In the genomic region with DNA sequence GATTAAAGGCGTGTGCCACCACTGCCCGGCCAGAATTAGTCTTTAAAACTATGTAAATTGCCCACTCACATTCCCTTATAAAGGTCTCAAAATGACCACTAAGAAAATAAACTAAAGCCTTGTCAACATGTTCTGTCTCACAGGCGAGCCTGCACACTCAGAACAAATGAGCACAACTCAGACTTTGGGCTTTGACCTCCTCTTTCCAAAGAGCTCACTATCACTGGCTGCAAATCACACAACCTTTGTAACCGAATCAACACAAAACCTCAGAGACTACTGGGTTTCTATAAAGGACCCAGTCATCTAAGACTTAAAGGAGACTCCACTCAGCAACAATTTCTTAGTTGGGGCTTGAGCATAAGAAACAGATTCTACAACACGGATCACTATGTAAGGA, we compare ENCODE assay signal across 8 mouse cellular contexts. TPM values are rescaled to one million over a fixed set of nuclear protein-coding genes. Genes with fewer than 3 reads are reported as not detected.
DNase-seq lines count a peak whose midpoint lies in the region; ATAC-seq and TF ChIP-seq lines count a peak whose summit lies in the region.

No protein-coding gene starts in this region.

- H3K4me1 ChIP-seq in erythroblast, embryonic 14.5 days (ENCODE audit: control insufficient read depth), result peaks cover 83% of the 10 kb centered on the region
- peaks cover 4% of the 10 kb centered on the region for H3K4me1 ChIP-seq in ES-Bruce4 (ENCODE audit: control insufficient read depth, insufficient read depth, low read length)
- peaks cover 35% of the 10 kb centered on the region for H3K4me1 ChIP-seq in hindbrain, embryonic 12.5 days
- peaks cover 41 to 55% of the 10 kb centered on the region in 2 experiments for H3K4me1 ChIP-seq in liver, embryonic 14.5 days (replicated peaks; ENCODE audit: control insufficient read depth in 2 of 2, insufficient read depth in 2 of 2, low read length in 1 of 2)

- no peak for TF ChIP-seq EP300 in ES-Bruce4 (IDR thresholded peaks at IDR 0.05; ENCODE audit: insufficient read depth, low read depth, low read length)
- TF ChIP-seq EP300 in liver, embryonic 14.5 days (IDR thresholded peaks at IDR 0.05; ENCODE audit: low read depth), result no peak

- ATAC-seq in erythroblast, adult 5-6 weeks (replicated peaks; ENCODE audit: low FRiP score, poor library complexity, severe bottlenecking), result no peak
- no peak for ATAC-seq in hindbrain, embryonic 12.5 days (ENCODE audit: low FRiP score)
- ATAC-seq in liver, embryonic 14.5 days (ENCODE audit: insufficient read depth), result no peak

- TF ChIP-seq POLR2A in ES-Bruce4 (IDR thresholded peaks at IDR 0.05; ENCODE audit: insufficient read depth, low read length), result no peak

- 85% methylated on average over 5 of the region's 5 CpGs for WGBS in hindbrain, embryonic 12.5 days
- WGBS in liver, embryonic 14.5 days (ENCODE audit: insufficient replicate concordance), result 40% methylated on average over 5 of the region's 5 CpGs

- TF ChIP-seq CTCF in ES-Bruce4 (IDR thresholded peaks at IDR 0.05; ENCODE audit: low read depth, low read length), result no peak
- no peak for TF ChIP-seq CTCF in liver, embryonic 14.5 days (IDR thresholded peaks at IDR 0.05; ENCODE audit: low read depth)

- H3K4me3 ChIP-seq in erythroblast, embryonic 14.5 days (replicated peaks), result peak overlapping the region; percentile 88
- H3K4me3 ChIP-seq in ES-Bruce4 (ENCODE audit: low read depth, low read length), result no peak overlapping the region
- H3K4me3 ChIP-seq in hindbrain, embryonic 12.5 days, result peak overlapping the region; percentile 74
- peak overlapping the region; percentile 90 to 91 for H3K4me3 ChIP-seq in liver, embryonic 14.5 days (ENCODE audit: insufficient read depth in 1 of 2, low read depth in 2 of 2, low read length in 2 of 2)

- no peaks in the 10 kb centered on the region for H3K27me3 ChIP-seq in erythroblast, embryonic 14.5 days (ENCODE audit: control insufficient read depth)
- no peaks in the 10 kb centered on the region for H3K27me3 ChIP-seq in ES-Bruce4 (ENCODE audit: control insufficient read depth, insufficient read depth, low read length, poor library complexity, severe bottlenecking)
- H3K27me3 ChIP-seq in hindbrain, embryonic 12.5 days, result no peaks in the 10 kb centered on the region
- H3K27me3 ChIP-seq in liver, embryonic 14.5 days (ENCODE audit: control insufficient read depth, insufficient read depth, low read length), result no peaks in the 10 kb centered on the region

- H3K36me3 ChIP-seq in erythroblast, embryonic 14.5 days (ENCODE audit: control insufficient read depth), result peaks cover 62% of the 10 kb centered on the region
- peaks cover 26% of the 10 kb centered on the region for H3K36me3 ChIP-seq in ES-Bruce4 (ENCODE audit: control insufficient read depth, insufficient read depth, low read length, poor library complexity, severe bottlenecking)
- H3K36me3 ChIP-seq in hindbrain, embryonic 12.5 days, result no peaks in the 10 kb centered on the region
- no peaks in the 10 kb centered on the region; the same call in none of the 2 replicates for H3K36me3 ChIP-seq in liver, embryonic 14.5 days (replicated peaks; ENCODE audit: control insufficient read depth, insufficient read depth, low read depth)

- no peak overlapping the region for H3K27ac ChIP-seq in ES-Bruce4 (ENCODE audit: insufficient read depth, low read length)
- H3K27ac ChIP-seq in hindbrain, embryonic 12.5 days, result no peak overlapping the region
- H3K27ac ChIP-seq in liver, embryonic 14.5 days, result peak overlapping the region; percentile 85

- H3K4me2 ChIP-seq in hindbrain, embryonic 12.5 days (replicated peaks), result peak overlapping the region; percentile 95
- H3K4me2 ChIP-seq in liver, embryonic 14.5 days (ENCODE audit: low read depth), result peak overlapping the region; percentile 99

- DNase-seq in liver, embryonic 14.5 days (ENCODE audit: low read depth in 3 of 3, low spot score in 3 of 3), result no peak
- no peak for DNase-seq in left cerebral cortex, adult 8-10 months (ENCODE audit: low spot score in 2 of 2)
- no peak for DNase-seq in c-Kit-positive CD71-positive TER-119-positive erythroid progenitor cells, embryonic 14.5 days (ENCODE audit: low spot score)
- no peak for DNase-seq in urinary bladder, postnatal 36 days (ENCODE audit: low spot score in 2 of 2)

- H3K9ac ChIP-seq in ES-Bruce4 (ENCODE audit: low read depth, poor library complexity, severe bottlenecking), result peak overlapping the region; percentile 97
- H3K9ac ChIP-seq in hindbrain, embryonic 12.5 days, result peak overlapping the region; percentile 97
- peak overlapping the region; percentile 89 for H3K9ac ChIP-seq in liver, embryonic 14.5 days (replicated peaks)

- H3K9me3 ChIP-seq in erythroblast, embryonic 14.5 days (ENCODE audit: control insufficient read depth, low read length), result no peaks in the 10 kb centered on the region
- no peaks in the 10 kb centered on the region for H3K9me3 ChIP-seq in ES-Bruce4 (replicated peaks; ENCODE audit: control insufficient read depth, insufficient read depth, low read length, poor library complexity, severe bottlenecking)
- H3K9me3 ChIP-seq in hindbrain, embryonic 12.5 days (replicated peaks), result no peaks in the 10 kb centered on the region
- no peaks in the 10 kb centered on the region for H3K9me3 ChIP-seq in liver, embryonic 14.5 days (ENCODE audit: control insufficient read depth, low read length)

RNA-seq across cellular contexts. Expression of gene Dido1, which starts 9.3 kb away (rescaled TPM):
- 1.1 and 1.6 TPM in 2 replicates for polyA plus RNA-seq in erythroblast, embryonic 14.5 days (2012)
- 25.2 and 25.3 TPM in 2 replicates for total RNA-seq in erythroblast, adult 5-6 weeks (2015; ENCODE audit: low replicate concordance)
- total RNA-seq in erythroblast, adult 5-6 weeks (2017; ENCODE audit: low replicate concordance), result 45.2 and 57.2 TPM in 2 replicates
- 62.5 and 67.8 TPM in 2 replicates for polyA plus RNA-seq in ES-Bruce4 (2011; ENCODE audit: insufficient read depth, insufficient read length, low read depth, missing spikeins)
- 37.2 and 42.1 TPM in 2 replicates for polyA plus RNA-seq in hindbrain, embryonic 12.5 days (2016; fragmentation: Nextera tagmentation; extraction: Ambion mirVana)
- 9.1 and 12.2 TPM in 2 replicates for polyA plus RNA-seq in liver, embryonic 14.5 days (2012; rRNA removed)
- polyA plus RNA-seq in liver, embryonic 14.5 days (2014; fragmentation: Nextera tagmentation; extraction: Ambion mirVana), result 10.4 and 12.2 TPM in 2 replicates
- total RNA-seq in left cerebral cortex, adult 8-10 months (2022), result 10 to 100 TPM; 53.8 to 57.8 (median 55.2) TPM

RNA-seq across cellular contexts. Expression of gene Gid8, which starts 9.5 kb away (rescaled TPM):
- polyA plus RNA-seq in erythroblast, embryonic 14.5 days (2012), result 4.3 and 5.4 TPM in 2 replicates
- 49.8 and 77.7 TPM in 2 replicates for total RNA-seq in erythroblast, adult 5-6 weeks (2015; ENCODE audit: low replicate concordance)
- total RNA-seq in erythroblast, adult 5-6 weeks (2017; ENCODE audit: low replicate concordance), result 113 and 114 TPM in 2 replicates
- polyA plus RNA-seq in ES-Bruce4 (2011; ENCODE audit: insufficient read depth, insufficient read length, low read depth, missing spikeins), result 78.5 and 81.4 TPM in 2 replicates
- polyA plus RNA-seq in hindbrain, embryonic 12.5 days (2016; fragmentation: Nextera tagmentation; extraction: Ambion mirVana), result 54.8 and 57.3 TPM in 2 replicates
- polyA plus RNA-seq in liver, embryonic 14.5 days (2012; rRNA removed), result 62.6 and 87.4 TPM in 2 replicates
- polyA plus RNA-seq in liver, embryonic 14.5 days (2014; fragmentation: Nextera tagmentation; extraction: Ambion mirVana), result 121 and 127 TPM in 2 replicates
- total RNA-seq in left cerebral cortex, adult 8-10 months (2022), result 10 to 100 TPM; 66.2 to 72.7 (median 68.5) TPM

RNA-seq across cellular contexts. Expression of gene Slc17a9, which starts 24.6 kb away (rescaled TPM):
- 0.13 and 0.18 TPM in 2 replicates for polyA plus RNA-seq in erythroblast, embryonic 14.5 days (2012)
- 10.6 and 16.1 TPM in 2 replicates for total RNA-seq in erythroblast, adult 5-6 weeks (2015; ENCODE audit: low replicate concordance)
- total RNA-seq in erythroblast, adult 5-6 weeks (2017; ENCODE audit: low replicate concordance), result 1.5 and 3.1 TPM in 2 replicates
- polyA plus RNA-seq in ES-Bruce4 (2011; ENCODE audit: insufficient read depth, insufficient read length, low read depth, missing spikeins), result 20.2 and 22.6 TPM in 2 replicates
- polyA plus RNA-seq in hindbrain, embryonic 12.5 days (2016; fragmentation: Nextera tagmentation; extraction: Ambion mirVana), result 0.53 and 0.80 TPM in 2 replicates
- 7.7 and 10.5 TPM in 2 replicates for polyA plus RNA-seq in liver, embryonic 14.5 days (2012; rRNA removed)
- 5.6 and 6.8 TPM in 2 replicates for polyA plus RNA-seq in liver, embryonic 14.5 days (2014; fragmentation: Nextera tagmentation; extraction: Ambion mirVana)
- total RNA-seq in left cerebral cortex, adult 8-10 months (2022), result 1 to 10 TPM in 2 of 4 experiments, under 1 TPM in 2; 0.43 to 1.3 (median 0.94) TPM

RNA-seq across cellular contexts. Expression of gene Tcfl5, which starts 57.9 kb away (rescaled TPM):
- polyA plus RNA-seq in erythroblast, embryonic 14.5 days (2012), result not detected in 2 replicates
- not detected in 2 replicates for total RNA-seq in erythroblast, adult 5-6 weeks (2015; ENCODE audit: low replicate concordance)
- total RNA-seq in erythroblast, adult 5-6 weeks (2017; ENCODE audit: low replicate concordance), result not detected in 2 replicates
- polyA plus RNA-seq in ES-Bruce4 (2011; ENCODE audit: insufficient read depth, insufficient read length, low read depth, missing spikeins), result 34.4 and 37.5 TPM in 2 replicates
- 0.30 and 0.44 TPM in 2 replicates for polyA plus RNA-seq in hindbrain, embryonic 12.5 days (2016; fragmentation: Nextera tagmentation; extraction: Ambion mirVana)
- 0.16 and 0.23 TPM in 2 replicates for polyA plus RNA-seq in liver, embryonic 14.5 days (2012; rRNA removed)
- polyA plus RNA-seq in liver, embryonic 14.5 days (2014; fragmentation: Nextera tagmentation; extraction: Ambion mirVana), result not detected in 2 replicates
- under 1 TPM; 0.85 to 1.00 (median 0.98) TPM for total RNA-seq in left cerebral cortex, adult 8-10 months (2022)
